Mouse (Mus musculus) heart, adult 18-20 months (tissue): ENCODE data around the gene Ppp1r12b. TPM values are rescaled to one million over a fixed set of nuclear protein-coding genes. Genes with fewer than 3 reads are reported as not detected.
"Not testable (repeated sequence)": the region's sequence is repeated elsewhere in the genome, so short reads cannot be mapped to it uniquely, and the experiment has no call there.

Experiments
- DNase-seq, 2 experiments: peaks; one replicate each; pipeline ENCODE4 v3.0.0; 2021 to 2022; ENCODE audit warnings: mixed read lengths in 1 of 2
- total RNA-seq, 2 experiments: library from RNA; stranded (reverse); gene quantifications; 2 replicates each; pipeline ENCODE4 v1.2.3; 2021

Gene Ppp1r12b
- total RNA-seq, 2 experiments from 2014 or later: 158 to 162 TPM

GRCm38 (mm10) chr1:134851211-134851610, 104.5 kb downstream of the Ppp1r12b start:
- DNase-seq: no peak

- DNase-seq: no peak
These were observed 105.4 kb downstream of the Ppp1r12b start for GRCm38 (mm10) chr1:134850361-134850760.

GRCm38 (mm10) chr1:134847851-134848250, 107.9 kb downstream of the Ppp1r12b start:
- peak in 1 of 2 experiments; percentile 35 for DNase-seq

GRCm38 (mm10) chr1:134846295-134846988, 109.3 kb downstream of the Ppp1r12b start:
- DNase-seq: peak; percentile 68 to 78

GRCm38 (mm10) chr1:134843369-134843768, 112.4 kb downstream of the Ppp1r12b start:
- DNase-seq: no peak

GRCm38 (mm10) chr1:134836909-134837480, 118.7 kb downstream of the Ppp1r12b start:
- no peak for DNase-seq

GRCm38 (mm10) chr1:134830881-134831280, 124.9 kb downstream of the Ppp1r12b start:
- not testable (repeated sequence) for DNase-seq

GRCm38 (mm10) chr1:134829635-134830034, 126.1 kb downstream of the Ppp1r12b start:
- peak; percentile 44 to 51 for DNase-seq

- DNase-seq: no peak
These were observed 130.8 kb downstream of the Ppp1r12b start for GRCm38 (mm10) chr1:134824896-134825295.

GRCm38 (mm10) chr1:134823842-134824241, 131.9 kb downstream of the Ppp1r12b start:
- no peak for DNase-seq

- DNase-seq: peak; percentile 47 to 54
These were observed 132.4 kb downstream of the Ppp1r12b start for GRCm38 (mm10) chr1:134823323-134823722.

- DNase-seq: no peak
These were observed 134.9 kb downstream of the Ppp1r12b start for GRCm38 (mm10) chr1:134820882-134821281.

GRCm38 (mm10) chr1:134819196-134819595, 136.5 kb downstream of the Ppp1r12b start:
- DNase-seq: no peak

- no peak for DNase-seq
These were observed 137.0 kb downstream of the Ppp1r12b start for GRCm38 (mm10) chr1:134818716-134819115.

- no peak for DNase-seq
These were observed 137.7 kb downstream of the Ppp1r12b start for GRCm38 (mm10) chr1:134817916-134818595.

- DNase-seq: no peak
These were observed 138.6 kb downstream of the Ppp1r12b start for GRCm38 (mm10) chr1:134817120-134817519.

GRCm38 (mm10) chr1:134816617-134817016, 139.1 kb downstream of the Ppp1r12b start:
- peak; percentile 83 to 84 for DNase-seq

GRCm38 (mm10) chr1:134815748-134816147, 140.0 kb downstream of the Ppp1r12b start:
- no peak for DNase-seq

GRCm38 (mm10) chr1:134805471-134805870, 150.3 kb downstream of the Ppp1r12b start:
- no peak for DNase-seq

GRCm38 (mm10) chr1:134804373-134804772, 151.4 kb downstream of the Ppp1r12b start:
- peak; percentile 53 to 57 for DNase-seq

- peak; percentile 86 to 88 for DNase-seq
These were observed 152.2 kb downstream of the Ppp1r12b start for GRCm38 (mm10) chr1:134803286-134804117.

- peak in 1 of 2 experiments; percentile 38 for DNase-seq
These were observed 154.0 kb downstream of the Ppp1r12b start for GRCm38 (mm10) chr1:134801758-134802157.
